Mouse (Mus musculus) lung, postnatal 0 days (tissue): ENCODE data around the gene Impdh1.

ENCODE experiments used
- CTCF ChIP-seq: IDR thresholded peaks from 2 replicates; pipeline ENCODE4 v1.5.1; 2016; ENCODE audit warnings: antibody characterized with exemption, mild to moderate bottlenecking
- EP300 ChIP-seq: IDR thresholded peaks from 2 replicates; pipeline ENCODE4 v1.6.1; 2016; ENCODE audit warnings: antibody characterized with exemption, mild to moderate bottlenecking, control low read depth

GRCm38 (mm10) chr6:29261831-29262230, 45.7 kb upstream of the Impdh1 start:
- no peak for TF ChIP-seq CTCF
- no peak for TF ChIP-seq EP300
